Mouse (Mus musculus): ENCODE measurements at regions not wholly inside any gene's neighbourhood (a gene's known extent, or its start where the extent isn't known, plus 50 kb on each side); places are given as distances from the start of the nearest gene placed in this dataset.

DNA sequence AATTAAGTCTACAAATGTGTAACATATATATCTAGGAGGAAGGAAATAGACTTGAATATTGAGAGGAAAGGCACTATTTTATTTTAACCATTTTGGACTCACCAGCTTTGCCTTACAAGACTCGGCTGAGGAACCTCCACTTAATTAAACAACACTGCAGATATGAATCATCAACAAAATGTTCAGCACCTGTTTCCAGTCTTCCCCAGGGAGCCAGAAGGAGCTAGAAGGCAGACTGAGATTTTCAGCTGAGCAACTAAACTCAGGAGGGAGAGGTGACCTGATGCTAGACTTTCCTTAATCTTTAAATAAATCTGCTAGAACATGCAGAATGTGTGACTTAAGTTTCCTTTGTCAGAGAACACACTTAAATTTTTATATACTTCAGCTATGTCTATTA lies 478.4 kb downstream of the Etv1 start:
- Histone ChIP-seq H3K4me1 (replicated peaks; ENCODE audit: control insufficient read depth in 2 of 2, insufficient read depth in 2 of 2, low read length in 1 of 2) (no peaks in the 10 kb centered on the region), H3K9me3 (ENCODE audit: control insufficient read depth, low read length) (no peaks in the 10 kb centered on the region), H3K27ac (no peak overlapping the region), H3K27me3 (ENCODE audit: control insufficient read depth, insufficient read depth, low read length) (no peaks in the 10 kb centered on the region), H3K9ac (replicated peaks) (no peak overlapping the region), H3K36me3 (replicated peaks; ENCODE audit: control insufficient read depth, insufficient read depth, low read depth) (no peaks in the 10 kb centered on the region), H3K4me2 (ENCODE audit: low read depth) (no peak overlapping the region), H3K4me3 (ENCODE audit: insufficient read depth in 1 of 2, low read depth in 2 of 2, low read length in 2 of 2) (no peak overlapping the region)
- no peak for TF ChIP-seq EP300 (IDR thresholded peaks at IDR 0.05; ENCODE audit: low read depth)
- no peak for TF ChIP-seq CTCF (IDR thresholded peaks at IDR 0.05; ENCODE audit: low read depth)
- ATAC-seq (ENCODE audit: insufficient read depth), result no peak
- WGBS (ENCODE audit: insufficient replicate concordance), result 54% methylated on average over 1 of the region's 1 CpGs
- DNase-seq (ENCODE audit: low read depth in 3 of 3, low spot score in 3 of 3), result no peak

- H3K4me3 ChIP-seq (ENCODE audit: insufficient read depth in 1 of 2, low read depth in 2 of 2, low read length in 2 of 2), result no peak overlapping the region
- no peak overlapping the region for H3K27ac ChIP-seq
- WGBS (ENCODE audit: insufficient replicate concordance), result 45% methylated on average over 2 of the region's 2 CpGs
- ATAC-seq (ENCODE audit: insufficient read depth), result no peak
- H3K27me3 ChIP-seq (ENCODE audit: control insufficient read depth, insufficient read depth, low read length), result no peaks in the 10 kb centered on the region
- no peaks in the 10 kb centered on the region for H3K4me1 ChIP-seq (replicated peaks; ENCODE audit: control insufficient read depth in 2 of 2, insufficient read depth in 2 of 2, low read length in 1 of 2)
- no peak overlapping the region for H3K4me2 ChIP-seq (ENCODE audit: low read depth)
- no peak for TF ChIP-seq EP300 (IDR thresholded peaks at IDR 0.05; ENCODE audit: low read depth)
- no peak for TF ChIP-seq CTCF (IDR thresholded peaks at IDR 0.05; ENCODE audit: low read depth)
- H3K36me3 ChIP-seq (replicated peaks; ENCODE audit: control insufficient read depth, insufficient read depth, low read depth), result no peaks in the 10 kb centered on the region
- DNase-seq (ENCODE audit: low read depth in 3 of 3, low spot score in 3 of 3), result no peak
- no peaks in the 10 kb centered on the region for H3K9me3 ChIP-seq (ENCODE audit: control insufficient read depth, low read length)
- H3K9ac ChIP-seq (replicated peaks), result no peak overlapping the region
Observed at GRCm38 (mm10) chr12:39289676-39290075, 510.5 kb downstream of the Etv1 start.

- Histone ChIP-seq H3K4me2 (ENCODE audit: low read depth) (no peak overlapping the region), H3K9ac (replicated peaks) (no peak overlapping the region), H3K4me1 (replicated peaks; ENCODE audit: control insufficient read depth in 2 of 2, insufficient read depth in 2 of 2, low read length in 1 of 2) (no peaks in the 10 kb centered on the region), H3K27ac (no peak overlapping the region), H3K27me3 (ENCODE audit: control insufficient read depth, insufficient read depth, low read length) (no peaks in the 10 kb centered on the region), H3K36me3 (replicated peaks; ENCODE audit: control insufficient read depth, insufficient read depth, low read depth) (no peaks in the 10 kb centered on the region), H3K4me3 (ENCODE audit: insufficient read depth in 1 of 2, low read depth in 2 of 2, low read length in 2 of 2) (no peak overlapping the region), H3K9me3 (ENCODE audit: control insufficient read depth, low read length) (no peaks in the 10 kb centered on the region)
- no peak for ATAC-seq (ENCODE audit: insufficient read depth)
- 65% methylated on average over 13 of the region's 13 CpGs for WGBS (ENCODE audit: insufficient replicate concordance)
- DNase-seq (ENCODE audit: low read depth in 3 of 3, low spot score in 3 of 3), result no peak
- TF ChIP-seq CTCF (IDR thresholded peaks at IDR 0.05; ENCODE audit: low read depth) (no peak), EP300 (IDR thresholded peaks at IDR 0.05; ENCODE audit: low read depth) (no peak)
Observed at GRCm38 (mm10) chr12:39301351-39302212, 522.4 kb downstream of the Etv1 start.

DNA sequence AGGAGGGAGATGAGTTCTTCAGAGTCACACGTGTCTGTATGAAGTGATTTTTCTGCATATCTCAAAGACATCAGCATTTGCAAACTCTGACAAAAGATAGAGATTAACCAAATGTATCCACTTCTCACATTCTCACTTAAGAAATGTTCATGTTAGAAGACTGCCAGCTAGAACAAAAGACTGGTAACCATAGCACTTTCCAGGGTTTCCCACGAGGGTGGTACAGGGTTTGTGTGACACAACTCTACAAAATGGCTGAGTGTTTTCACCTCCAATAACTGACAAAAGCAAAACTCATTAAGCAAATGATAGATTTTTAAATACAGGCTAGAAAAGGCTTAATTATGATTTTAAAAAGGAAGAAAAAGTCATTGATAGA lies 523.0 kb downstream of the Etv1 start:
- H3K36me3 ChIP-seq (replicated peaks; ENCODE audit: control insufficient read depth, insufficient read depth, low read depth), result no peaks in the 10 kb centered on the region
- no peak overlapping the region for H3K27ac ChIP-seq
- H3K9ac ChIP-seq (replicated peaks), result no peak overlapping the region
- TF ChIP-seq CTCF (IDR thresholded peaks at IDR 0.05; ENCODE audit: low read depth), result no peak
- TF ChIP-seq EP300 (IDR thresholded peaks at IDR 0.05; ENCODE audit: low read depth), result no peak
- no peaks in the 10 kb centered on the region for H3K9me3 ChIP-seq (ENCODE audit: control insufficient read depth, low read length)
- DNase-seq (ENCODE audit: low read depth in 3 of 3, low spot score in 3 of 3), result no peak
- WGBS (ENCODE audit: insufficient replicate concordance), result 38% methylated on average over 2 of the region's 2 CpGs
- no peak overlapping the region for H3K4me2 ChIP-seq (ENCODE audit: low read depth)
- no peak overlapping the region for H3K4me3 ChIP-seq (ENCODE audit: insufficient read depth in 1 of 2, low read depth in 2 of 2, low read length in 2 of 2)
- H3K27me3 ChIP-seq (ENCODE audit: control insufficient read depth, insufficient read depth, low read length), result no peaks in the 10 kb centered on the region
- no peaks in the 10 kb centered on the region for H3K4me1 ChIP-seq (replicated peaks; ENCODE audit: control insufficient read depth in 2 of 2, insufficient read depth in 2 of 2, low read length in 1 of 2)
- no peak for ATAC-seq (ENCODE audit: insufficient read depth)

- no peak overlapping the region for H3K27ac ChIP-seq
Observed at GRCm38 (mm10) chr12:39307746-39308145, 528.6 kb downstream of the Etv1 start.

More at GRCm38 (mm10) chr12:39307746-39308145, 528.6 kb downstream of the Etv1 start:
- Histone ChIP-seq H3K9ac (replicated peaks) (no peak overlapping the region), H3K36me3 (replicated peaks; ENCODE audit: control insufficient read depth, insufficient read depth, low read depth) (no peaks in the 10 kb centered on the region), H3K4me1 (replicated peaks; ENCODE audit: control insufficient read depth in 2 of 2, insufficient read depth in 2 of 2, low read length in 1 of 2) (no peaks in the 10 kb centered on the region), H3K4me3 (ENCODE audit: insufficient read depth in 1 of 2, low read depth in 2 of 2, low read length in 2 of 2) (no peak overlapping the region), H3K27me3 (ENCODE audit: control insufficient read depth, insufficient read depth, low read length) (no peaks in the 10 kb centered on the region), H3K9me3 (ENCODE audit: control insufficient read depth, low read length) (no peaks in the 10 kb centered on the region), H3K4me2 (ENCODE audit: low read depth) (no peak overlapping the region)
- ATAC-seq (ENCODE audit: insufficient read depth) (no peak), DNase-seq (ENCODE audit: low read depth in 3 of 3, low spot score in 3 of 3) (no peak)
- no peak for TF ChIP-seq CTCF (IDR thresholded peaks at IDR 0.05; ENCODE audit: low read depth)
- no peak for TF ChIP-seq EP300 (IDR thresholded peaks at IDR 0.05; ENCODE audit: low read depth)
- 40% methylated on average over 1 of the region's 1 CpGs for WGBS (ENCODE audit: insufficient replicate concordance)

Data from liver, embryonic 14.5 days (tissue).